Mouse (Mus musculus) CH12.LX (cell line): Measurements from ENCODE around the gene Bmp7.

Experiments used
- CHD1 ChIP-seq: IDR thresholded peaks from 2 replicates; pipeline ENCODE4 v1.6.1; 2012; ENCODE audit warnings: low read depth, low read length, improper control_type of control experiment, inconsistent platforms
- CTCF ChIP-seq, 2 experiments: IDR thresholded peaks in 1 of 2; conservative IDR thresholded peaks in 1 of 2; 2 replicates each; pipeline ENCODE4 v1.5.1; 2011 to 2012; ENCODE audit warnings: low read depth in 2 of 2, low read length in 2 of 2, improper control_type of control experiment in 1 of 2, inconsistent platforms in 1 of 2, mild to moderate bottlenecking in 1 of 2, moderate library complexity in 1 of 2
- EP300 ChIP-seq: IDR thresholded peaks from 2 replicates; pipeline ENCODE4 v1.6.1; 2011; ENCODE audit warnings: low read length, improper control_type of control experiment
- HCFC1 ChIP-seq: IDR thresholded peaks from 2 replicates; pipeline ENCODE4 v1.6.1; 2012; ENCODE audit warnings: low read depth, mild to moderate bottlenecking, inconsistent platforms, low read length, improper control_type of control experiment
- MAX ChIP-seq: IDR thresholded peaks from 2 replicates; pipeline ENCODE4 v1.6.1; 2011; ENCODE audit warnings: low read length, improper control_type of control experiment
- MEF2A ChIP-seq: IDR thresholded peaks from 2 replicates; pipeline ENCODE4 v1.6.1; 2014; ENCODE audit warnings: low read depth, mild to moderate bottlenecking, inconsistent platforms, low read length, improper control_type of control experiment, borderline replicate concordance
- MXI1 ChIP-seq: IDR thresholded peaks from 2 replicates; pipeline ENCODE4 v1.6.1; 2011; ENCODE audit warnings: mild to moderate bottlenecking, low read depth, low read length, improper control_type of control experiment
- NRF1 ChIP-seq: IDR thresholded peaks from 2 replicates; pipeline ENCODE4 v1.6.1; 2014; ENCODE audit warnings: low read depth, mild to moderate bottlenecking, inconsistent platforms, low read length, improper control_type of control experiment, moderate library complexity
- POLR2A ChIP-seq: IDR thresholded peaks from 2 replicates; pipeline ENCODE4 v1.6.1; 2011; ENCODE audit warnings: low read depth, mild to moderate bottlenecking, improper control_type of control experiment, low read length
- POLR2AphosphoS2 ChIP-seq: IDR thresholded peaks from 2 replicates; pipeline ENCODE4 v1.6.1; 2011; ENCODE audit warnings: low read depth, low read length, improper control_type of control experiment
- RCOR1 ChIP-seq: conservative IDR thresholded peaks from 2 replicates; pipeline ENCODE4 v1.6.1; 2012; ENCODE audit warnings: low read depth, mild to moderate bottlenecking, inconsistent platforms, low read length, improper control_type of control experiment
- SIN3A ChIP-seq: IDR thresholded peaks from 2 replicates; pipeline ENCODE4 v1.6.1; 2012; ENCODE audit warnings: low read length, improper control_type of control experiment, inconsistent platforms
- TCF12 ChIP-seq: IDR thresholded peaks from 2 replicates; pipeline ENCODE4 v1.6.1; 2014; ENCODE audit warnings: low read depth, mild to moderate bottlenecking, inconsistent platforms, low read length, improper control_type of control experiment

GRCm38 (mm10) chr2:172827564-172827963, 112.6 kb downstream of the Bmp7 start:
- TF ChIP-seq POLR2A (no peak), CTCF (conservative IDR thresholded peaks at IDR 0.05 in 1 of 2, IDR thresholded peaks at IDR 0.05 in 1 of 2; ENCODE audit: low read depth in 2 of 2, low read length in 2 of 2) (peak; percentile 24 to 50; a peak in 2 of 4 replicates), MEF2A (no peak), CHD1 (no peak), TCF12 (no peak), MXI1 (no peak), NRF1 (no peak), EP300 (no peak), SIN3A (no peak), MAX (no peak), RCOR1 (no peak), POLR2AphosphoS2 (no peak), HCFC1 (no peak)
